Mouse (Mus musculus): ENCODE measurements around the gene Gm28230.

Gm28230 gene

GRCm38 (mm10) chr2:74691022-74691951 is 35.2 kb upstream of the Gm28230 start, which contains the start of gene Hoxd10:
Gene Hoxd10, plus strand, starts transcription at chr2:74691924.
- DNase-seq (ENCODE audit: low spot score in 2 of 2): no peak

DNA sequence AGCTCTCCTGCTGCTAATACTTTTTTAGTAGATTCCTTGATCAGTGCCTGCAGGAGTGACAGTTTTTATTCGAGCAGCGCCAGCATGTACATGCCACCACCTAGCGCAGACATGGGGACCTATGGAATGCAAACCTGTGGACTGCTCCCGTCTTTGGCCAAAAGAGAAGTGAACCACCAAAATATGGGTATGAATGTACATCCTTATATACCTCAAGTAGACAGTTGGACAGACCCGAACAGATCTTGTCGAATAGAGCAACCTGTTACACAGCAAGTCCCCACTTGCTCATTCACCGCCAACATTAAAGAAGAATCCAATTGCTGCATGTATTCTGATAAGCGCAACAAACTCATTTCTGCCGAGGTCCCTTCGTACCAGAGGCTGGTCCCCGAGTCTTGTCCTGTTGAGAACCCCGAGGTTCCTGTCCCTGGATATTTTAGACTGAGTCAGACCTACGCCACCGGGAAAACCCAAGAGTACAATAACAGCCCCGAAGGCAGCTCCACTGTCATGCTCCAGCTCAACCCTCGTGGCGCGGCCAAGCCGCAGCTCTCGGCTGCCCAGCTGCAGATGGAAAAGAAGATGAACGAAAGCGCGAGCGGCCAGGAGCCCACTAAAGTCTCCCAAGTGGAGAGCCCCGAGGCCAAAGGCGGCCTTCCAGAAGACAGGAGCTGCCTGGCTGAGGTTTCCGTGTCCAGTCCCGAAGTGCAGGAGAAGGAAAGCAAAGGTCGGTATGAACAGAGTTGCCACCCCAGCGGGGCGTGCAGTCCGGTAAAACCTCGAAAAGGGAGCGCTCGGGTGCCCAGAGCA is 34.3 kb upstream of the Gm28230 start:
- no peak for DNase-seq (ENCODE audit: low spot score in 2 of 2)

GRCm38 (mm10) chr2:74692808-74693431 is 33.6 kb upstream of the Gm28230 start:
- no peak for DNase-seq (ENCODE audit: low spot score in 2 of 2)

DNA sequence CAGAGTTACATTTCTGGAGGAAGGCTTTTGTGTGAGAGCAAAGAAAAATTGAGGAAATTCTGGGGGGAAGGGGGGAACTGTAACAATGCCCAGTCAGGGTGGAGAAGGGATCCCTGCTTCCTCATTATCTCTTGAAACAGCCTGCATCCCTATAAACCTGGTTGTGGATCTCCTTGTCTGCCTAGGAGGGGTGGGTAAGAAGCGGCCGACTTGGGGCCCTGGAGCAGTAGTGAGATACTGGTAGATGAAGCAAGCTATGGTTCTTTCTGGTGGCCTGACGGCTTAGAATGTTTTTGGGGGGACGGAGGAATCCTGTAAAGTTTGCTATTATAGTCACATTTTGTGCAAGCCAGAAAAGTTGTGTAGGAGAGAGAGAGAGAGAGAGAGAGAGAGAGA is 33.1 kb upstream of the Gm28230 start:
- DNase-seq (ENCODE audit: low spot score in 2 of 2): no peak

DNA sequence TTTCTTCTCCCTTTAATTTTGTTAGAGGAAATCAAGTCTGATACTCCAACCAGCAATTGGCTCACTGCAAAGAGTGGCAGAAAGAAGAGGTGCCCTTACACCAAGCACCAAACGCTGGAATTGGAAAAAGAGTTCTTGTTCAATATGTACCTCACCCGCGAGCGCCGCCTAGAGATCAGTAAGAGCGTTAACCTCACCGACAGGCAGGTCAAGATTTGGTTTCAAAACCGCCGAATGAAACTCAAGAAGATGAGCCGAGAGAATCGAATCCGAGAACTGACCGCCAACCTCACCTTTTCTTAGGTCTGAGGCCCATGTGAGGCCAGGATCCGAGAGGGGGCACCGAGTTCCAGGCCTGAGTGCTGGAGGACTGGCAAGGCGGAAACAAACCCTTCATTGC is 32.5 kb upstream of the Gm28230 start:
- no peak for DNase-seq (ENCODE audit: low spot score in 2 of 2)

GRCm38 (mm10) chr2:74695383-74695782 is 31.1 kb upstream of the Gm28230 start:
- DNase-seq (ENCODE audit: low spot score in 2 of 2): no peak

GRCm38 (mm10) chr2:74695813-74696430 is 30.6 kb upstream of the Gm28230 start:
- no peak for DNase-seq (ENCODE audit: low spot score in 2 of 2)

GRCm38 (mm10) chr2:74696442-74697335 is 29.8 kb upstream of the Gm28230 start:
- no peak for DNase-seq (ENCODE audit: low spot score in 2 of 2)

- DNase-seq (ENCODE audit: low spot score in 2 of 2): no peak
These were observed 28.9 kb upstream of the Gm28230 start, which contains the start of gene Hoxd9 for GRCm38 (mm10) chr2:74697567-74698121. Gene Hoxd9, plus strand, starts transcription at chr2:74697727.

DNA sequence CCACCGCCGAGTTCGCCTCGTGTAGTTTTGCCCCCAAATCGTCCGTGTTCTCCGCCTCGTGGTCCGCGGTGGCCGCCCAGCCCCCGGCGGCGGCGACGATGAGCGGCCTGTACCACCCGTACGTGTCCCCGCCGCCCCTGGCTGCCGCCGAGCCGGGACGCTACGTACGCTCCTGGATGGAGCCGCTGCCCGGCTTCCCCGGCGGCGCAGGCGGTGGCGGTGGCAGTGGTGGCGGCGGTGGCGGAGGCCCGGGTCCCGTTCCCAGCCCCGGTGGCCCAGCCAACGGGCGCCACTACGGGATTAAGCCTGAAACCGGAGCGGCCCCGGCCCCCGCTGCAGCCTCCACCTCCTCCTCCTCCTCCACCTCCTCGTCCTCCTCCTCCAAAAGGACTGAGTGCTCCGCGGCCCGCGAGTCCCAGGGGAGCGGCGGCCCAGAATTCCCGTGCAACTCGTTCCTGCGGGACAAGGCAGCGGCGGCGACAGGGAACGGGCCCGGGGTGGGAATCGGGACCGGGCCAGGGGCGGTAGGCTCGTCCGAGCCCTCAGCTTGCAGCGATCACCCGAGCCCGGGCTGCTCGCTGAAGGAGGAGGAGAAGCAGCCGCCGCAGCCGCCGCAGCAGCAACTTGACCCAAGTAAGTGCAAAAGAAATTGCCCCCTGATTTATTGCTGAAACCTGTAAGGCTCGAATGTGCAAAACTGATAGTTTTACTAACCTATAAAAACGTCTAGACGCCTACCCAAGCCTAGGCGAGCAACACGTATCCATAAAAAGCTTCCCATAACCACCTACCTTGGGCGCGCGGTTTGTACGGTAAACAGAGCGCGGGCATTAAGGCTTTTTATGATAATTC is 28.1 kb upstream of the Gm28230 start:
- no peak for DNase-seq (ENCODE audit: low spot score in 2 of 2)

GRCm38 (mm10) chr2:74699053-74699430 is 27.5 kb upstream of the Gm28230 start:
- no peak for DNase-seq (ENCODE audit: low spot score in 2 of 2)

DNA sequence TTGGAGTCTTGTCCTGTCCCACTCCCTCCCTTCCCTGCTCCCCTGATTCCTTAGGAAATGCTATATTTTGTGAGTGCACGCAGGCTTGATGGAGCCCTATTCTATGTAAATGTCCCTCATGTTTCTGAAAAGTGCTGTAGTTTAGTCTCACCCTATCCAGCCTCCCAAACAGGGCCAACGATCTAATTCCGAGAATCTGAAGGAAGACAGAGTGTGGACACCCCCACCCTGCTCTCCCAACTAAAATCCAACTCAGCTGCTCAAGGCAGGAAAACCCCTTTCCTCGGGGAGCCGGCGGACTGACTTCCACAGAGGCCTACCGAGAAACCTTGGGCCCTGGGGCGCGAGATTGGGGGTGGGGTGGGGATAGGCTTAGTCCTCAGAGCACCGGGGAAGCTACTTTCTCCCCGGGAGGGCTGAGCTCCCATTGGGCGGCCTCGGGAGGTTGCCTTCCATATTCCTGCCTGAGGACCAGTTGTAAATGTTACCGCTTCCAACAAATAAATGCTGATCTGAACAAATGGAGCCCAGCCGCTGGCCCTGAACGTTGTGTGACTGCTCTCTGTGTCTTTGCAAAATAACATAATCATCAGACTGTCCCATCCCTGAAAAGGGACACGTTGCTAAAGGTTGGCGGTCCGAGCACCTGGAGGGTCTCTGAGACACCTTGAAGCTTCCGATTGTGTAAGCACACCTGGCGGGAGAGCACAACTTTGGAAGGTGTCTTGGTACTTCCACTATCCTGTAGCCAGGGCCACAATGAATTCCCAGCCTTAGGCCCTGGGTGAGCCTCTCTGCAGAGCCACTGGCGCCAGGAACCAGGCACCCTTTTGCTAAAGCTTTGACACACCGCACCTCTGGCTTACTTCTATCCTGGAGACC is 26.6 kb upstream of the Gm28230 start:
- no peak for DNase-seq (ENCODE audit: low spot score in 2 of 2)

GRCm38 (mm10) chr2:74700546-74701112 is 25.9 kb upstream of the Gm28230 start:
- no peak for DNase-seq (ENCODE audit: low spot score in 2 of 2)

DNA sequence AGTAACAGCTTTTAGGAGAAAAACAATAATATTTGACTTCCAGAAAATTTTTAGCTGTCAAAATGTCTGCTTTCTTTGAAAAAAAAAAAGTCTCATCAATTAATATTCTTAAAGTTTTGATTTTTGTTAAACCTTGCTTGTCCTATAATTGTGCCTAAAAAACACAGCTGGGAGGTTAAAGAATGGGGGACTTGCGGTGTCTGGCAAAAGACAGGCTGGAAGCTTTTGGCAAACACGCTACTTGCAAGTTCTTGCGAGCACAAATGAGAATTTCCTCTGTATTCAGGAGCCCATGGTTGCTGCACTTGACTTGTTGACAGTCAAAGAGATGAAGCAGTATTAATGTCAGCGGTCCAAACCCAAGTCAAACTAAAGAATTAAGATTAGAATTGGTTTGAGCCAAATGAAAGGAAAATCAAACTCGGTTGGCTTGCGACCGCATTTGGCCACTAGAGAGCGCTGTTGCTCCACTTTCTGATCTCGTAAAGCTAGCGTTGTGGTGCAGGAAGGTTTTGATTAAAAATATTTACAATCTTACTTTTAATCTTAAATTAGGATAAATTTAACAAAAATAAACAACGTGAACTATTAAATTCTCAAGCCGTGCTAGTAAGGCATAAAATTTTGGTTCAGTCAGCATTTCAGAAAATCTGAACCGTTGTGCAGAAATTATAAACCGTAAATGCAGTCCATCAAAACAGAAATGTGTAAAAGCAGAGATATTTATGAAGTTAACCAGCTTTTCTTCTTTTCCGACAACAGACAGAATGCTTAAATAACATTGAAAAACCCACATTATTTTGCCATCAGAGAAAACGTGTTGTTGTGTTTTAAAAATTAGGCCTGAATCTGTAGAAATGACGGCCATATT is 24.3 kb upstream of the Gm28230 start:
- peak; percentile 39 to 80 for DNase-seq (ENCODE audit: low spot score in 2 of 2)

DNA sequence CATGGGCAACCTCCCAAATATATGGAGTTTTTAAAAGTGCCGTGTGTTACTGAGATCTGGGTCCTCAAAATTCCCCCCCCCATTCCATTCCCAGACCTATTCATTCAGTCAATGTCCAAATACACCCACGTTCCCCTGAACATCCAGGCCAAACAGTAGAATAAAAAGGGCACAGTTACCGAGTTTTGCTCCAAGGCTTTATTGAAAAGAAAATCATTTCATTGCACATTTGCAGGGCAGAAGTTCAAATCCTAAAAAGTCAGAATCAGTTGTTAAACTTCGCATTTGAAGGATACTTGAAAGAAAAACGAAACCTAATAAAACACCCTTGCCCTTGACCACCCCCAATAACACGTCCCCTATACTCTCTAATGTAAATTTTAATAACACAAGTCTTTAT is 23.7 kb upstream of the Gm28230 start:
- DNase-seq (ENCODE audit: low spot score in 2 of 2): no peak

- no peak for DNase-seq (ENCODE audit: low spot score in 2 of 2)
These were observed 23.2 kb upstream of the Gm28230 start for GRCm38 (mm10) chr2:74703317-74703716.
